Mouse (Mus musculus) heart, embryonic 15.5 days (tissue): Measurements from ENCODE around the gene Gm11562. TPM values are rescaled to one million over a fixed set of nuclear protein-coding genes. Genes with fewer than 3 reads are reported as not detected.
"Not testable (repeated sequence)": the region's sequence is repeated elsewhere in the genome, so short reads cannot be mapped to it uniquely, and the experiment has no call there.

Experiments used
- ATAC-seq: fragments of 200-750 bp; cut with Nextera tagmentation; replicated peaks from 2 replicates; pipeline ENCODE4 v1.8.0; 2017; ENCODE audit warnings: low read depth, moderate TSS enrichment; ENCODE audit not compliant: insufficient number of reproducible peaks, insufficient read depth, low FRiP score
- H3K27ac ChIP-seq: fragments of 300-500 bp; sonication (generic); 2 replicates; pipeline ENCODE4 v1.5.1; 2015; ENCODE audit warnings: mild to moderate bottlenecking, inconsistent platforms
- H3K27me3 ChIP-seq: fragments of 300-500 bp; sonication (generic); 2 replicates; pipeline ENCODE4 v1.6.1; 2015; ENCODE audit warnings: inconsistent platforms
- H3K36me3 ChIP-seq: fragments of 300-500 bp; sonication (generic); 2 replicates; pipeline ENCODE4 v1.6.1; 2015; ENCODE audit warnings: mild to moderate bottlenecking, inconsistent platforms
- H3K4me1 ChIP-seq: fragments of 300-500 bp; sonication (generic); replicated peaks from 2 replicates; pipeline ENCODE4 v1.6.1; 2015; ENCODE audit warnings: inconsistent platforms
- H3K4me2 ChIP-seq: fragments of 300-500 bp; sonication (generic); 2 replicates; pipeline ENCODE4 v1.6.1; 2015; ENCODE audit warnings: inconsistent platforms, mild to moderate bottlenecking, moderate library complexity
- H3K4me3 ChIP-seq: fragments of 300-500 bp; sonication (generic); 2 replicates; pipeline ENCODE4 v1.5.1; 2015; ENCODE audit warnings: mild to moderate bottlenecking, inconsistent platforms
- H3K9ac ChIP-seq: fragments of 300-500 bp; sonication (generic); 2 replicates; pipeline ENCODE4 v1.6.1; 2015; ENCODE audit warnings: mild to moderate bottlenecking, inconsistent platforms
- H3K9me3 ChIP-seq: fragments of 300-500 bp; sonication (generic); replicated peaks from 2 replicates; pipeline ENCODE4 v1.6.1; 2016; ENCODE audit warnings: inconsistent platforms
- WGBS: fragments of 180-500 bp; shearing (Covaris S2); methylation state at CpG from one replicate; pipeline ENCODE4 v1.1.7; 2015; ENCODE audit warnings: mixed read lengths; 5-methylcytosine and 5-hydroxymethylcytosine counted together
- polyA plus RNA-seq: library from polyadenylated mRNA; unstranded; fragments of >200 nt; fragmentation: Nextera tagmentation; extraction: Ambion mirVana; gene quantifications from 2 replicates; pipeline ENCODE4 v1.2.1, GENCODE M21; 2015

Gene Gm11562
- polyA plus RNA-seq, 1 experiment from 2014 or later = not detected

DNA sequence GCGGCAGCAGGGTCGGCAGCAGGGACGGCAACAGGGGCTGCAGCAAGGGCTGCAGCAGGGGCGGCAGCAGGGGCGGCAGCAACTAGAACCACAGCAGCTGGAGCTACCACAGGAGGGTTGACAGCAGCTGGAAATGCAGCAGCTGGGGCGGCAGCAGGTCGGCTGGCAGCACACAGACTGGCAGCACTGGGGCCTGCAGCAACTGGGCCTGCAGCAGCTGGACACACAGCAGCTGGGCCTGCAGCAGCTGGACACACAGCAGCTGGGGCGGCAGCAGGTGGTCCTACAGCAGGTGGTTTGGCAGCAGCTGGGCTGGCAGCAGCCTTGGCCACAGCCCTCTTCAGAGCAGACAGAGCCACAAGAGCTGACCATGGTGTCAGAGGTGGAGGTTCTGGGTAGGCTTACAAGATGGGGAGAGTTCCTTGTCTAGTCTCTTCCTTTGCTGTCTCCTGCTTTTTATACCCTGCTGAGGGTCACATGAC lies 14.5 kb upstream of the Gm11562 start, which contains the start of gene Krtap4-2:
Krtap4-2 (minus strand) TSS at position 432 of the 482 bp plus-strand sequence.
- Histone ChIP-seq H3K4me2 (no peak within 1 kb of the TSS), H3K27me3 (no peaks in the 10 kb centered on the region), H3K27ac (no peak within 1 kb of the TSS), H3K9ac (no peak within 1 kb of the TSS), H3K4me1 (no peaks in the 10 kb centered on the region), H3K36me3 (no peaks in the 10 kb centered on the region), H3K9me3 (no peaks in the 10 kb centered on the region), H3K4me3 (no peak within 1 kb of the TSS)
- ATAC-seq = no peak
- 32% methylated on average over 8 of the region's 8 CpGs for WGBS

DNA sequence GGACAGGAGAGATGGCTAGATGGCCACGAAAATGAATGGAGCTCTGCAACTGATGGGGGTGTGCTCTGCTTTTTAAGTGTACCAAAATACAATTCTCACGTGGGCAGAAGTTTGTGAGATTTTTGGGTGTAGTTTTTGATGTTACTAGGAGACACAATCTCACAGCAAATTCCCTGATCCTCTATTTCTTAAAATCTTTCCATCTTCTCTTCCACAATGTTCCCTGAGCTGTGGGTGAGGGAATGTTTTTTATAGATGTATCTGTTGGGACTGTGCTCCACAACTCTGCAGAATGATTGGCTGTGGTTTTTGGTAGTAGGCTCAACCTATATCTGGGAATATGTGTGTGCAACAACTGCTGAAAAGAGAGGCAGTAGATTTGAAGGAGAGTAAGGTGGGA lies 13.1 kb upstream of the Gm11562 start:
- H3K9ac ChIP-seq = no peak overlapping the region
- H3K27me3 ChIP-seq = no peaks in the 10 kb centered on the region
- H3K27ac ChIP-seq = no peak overlapping the region
- H3K4me3 ChIP-seq = no peak overlapping the region
- H3K4me1 ChIP-seq = no peaks in the 10 kb centered on the region
- ATAC-seq = no peak
- H3K9me3 ChIP-seq = no peaks in the 10 kb centered on the region
- H3K36me3 ChIP-seq = no peaks in the 10 kb centered on the region
- H3K4me2 ChIP-seq = no peak overlapping the region
- WGBS = 70% methylated on average over 2 of the region's 2 CpGs

DNA sequence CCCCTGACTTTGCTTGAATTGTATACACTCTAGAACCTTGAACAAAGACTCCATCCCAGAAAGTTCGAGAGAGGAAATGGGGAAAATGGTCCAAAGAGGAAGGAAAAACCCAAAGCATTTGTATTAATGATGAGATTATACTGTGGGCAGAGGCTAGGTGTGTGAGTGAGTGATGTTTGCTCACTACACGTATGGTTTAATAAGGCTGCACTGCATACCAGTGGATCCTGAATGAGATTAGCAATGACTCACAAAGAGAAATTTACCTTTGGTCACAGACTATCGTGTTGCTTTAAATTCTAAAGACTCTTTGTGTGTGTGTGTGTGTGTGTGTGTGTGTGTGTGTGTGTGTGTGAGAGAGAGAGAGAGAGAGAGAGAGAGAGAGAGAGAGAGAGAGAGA lies 10.7 kb upstream of the Gm11562 start:
- 68% methylated on average over 3 of the region's 3 CpGs for WGBS
- H3K36me3 ChIP-seq = no peaks in the 10 kb centered on the region
- no peaks in the 10 kb centered on the region for H3K4me1 ChIP-seq
- H3K4me3 ChIP-seq = no peak overlapping the region
- no peak overlapping the region for H3K4me2 ChIP-seq
- no peaks in the 10 kb centered on the region for H3K27me3 ChIP-seq
- no peak overlapping the region for H3K9ac ChIP-seq
- H3K9me3 ChIP-seq = no peaks in the 10 kb centered on the region
- no peak overlapping the region for H3K27ac ChIP-seq
- no peak for ATAC-seq

DNA sequence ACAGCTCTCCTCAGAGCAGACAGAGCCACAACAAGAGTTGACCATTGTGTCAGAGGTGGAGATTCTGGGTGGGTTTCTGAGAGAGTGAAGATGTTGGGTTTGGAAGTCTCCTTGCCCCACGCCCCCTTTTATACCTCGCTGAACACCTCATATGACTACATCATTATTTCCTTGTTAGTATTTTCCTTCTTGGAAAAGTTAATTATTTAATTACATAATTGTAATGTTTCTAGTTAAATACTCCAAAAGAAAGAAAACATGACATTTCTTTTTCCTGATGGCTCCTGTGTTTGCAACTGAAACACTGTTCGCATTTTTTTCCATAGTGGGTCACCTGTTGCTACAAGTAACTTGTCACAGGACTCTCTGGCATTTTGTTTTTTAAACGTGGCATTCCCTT lies 7.9 kb upstream of the Gm11562 start, which contains the start of gene Krtap4-1:
Krtap4-1 (minus strand) TSS at position 101 of the 400 bp plus-strand sequence.
- H3K4me3 ChIP-seq = no peak within 1 kb of the TSS
- no peaks in the 10 kb centered on the region for H3K4me1 ChIP-seq
- no peaks in the 10 kb centered on the region for H3K27me3 ChIP-seq
- no peaks in the 10 kb centered on the region for H3K36me3 ChIP-seq
- WGBS = 79% methylated on average over 4 of the region's 4 CpGs
- no peak for ATAC-seq
- no peaks in the 10 kb centered on the region for H3K9me3 ChIP-seq
- no peak within 1 kb of the TSS for H3K9ac ChIP-seq
- H3K27ac ChIP-seq = no peak within 1 kb of the TSS
- no peak within 1 kb of the TSS for H3K4me2 ChIP-seq

DNA sequence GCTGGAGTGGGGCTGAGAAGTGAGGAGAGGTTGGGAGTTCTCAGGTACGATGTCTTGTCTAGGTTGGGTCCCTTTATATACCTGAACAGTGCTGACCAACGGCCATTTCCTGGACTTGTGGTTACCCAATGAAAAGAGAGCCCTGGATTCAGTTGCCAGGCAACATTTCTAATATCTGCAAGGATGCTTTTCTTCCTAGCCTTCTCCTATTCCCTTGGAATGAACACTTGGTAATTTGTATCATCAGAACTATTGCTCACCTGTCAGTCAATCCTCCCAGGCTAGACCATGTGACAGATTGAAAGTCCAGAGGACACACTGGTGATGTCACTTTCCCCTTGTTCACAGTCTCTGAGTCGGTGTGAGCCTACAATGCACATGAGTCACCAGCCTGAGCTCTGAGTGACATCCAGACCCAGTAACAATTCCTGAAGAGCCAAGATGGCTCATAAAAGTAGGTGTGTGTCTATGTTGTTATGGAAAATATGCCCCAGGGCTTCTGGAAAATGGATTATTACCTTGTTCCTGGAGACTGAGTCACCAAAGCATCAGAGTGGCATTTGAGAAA lies 5.4 kb downstream of the Gm11562 start, which contains the start of gene Krtap2-4:
Krtap2-4 (minus strand) TSS at position 51 of the 568 bp plus-strand sequence.
- no peak within 1 kb of the TSS for H3K9ac ChIP-seq

DNA sequence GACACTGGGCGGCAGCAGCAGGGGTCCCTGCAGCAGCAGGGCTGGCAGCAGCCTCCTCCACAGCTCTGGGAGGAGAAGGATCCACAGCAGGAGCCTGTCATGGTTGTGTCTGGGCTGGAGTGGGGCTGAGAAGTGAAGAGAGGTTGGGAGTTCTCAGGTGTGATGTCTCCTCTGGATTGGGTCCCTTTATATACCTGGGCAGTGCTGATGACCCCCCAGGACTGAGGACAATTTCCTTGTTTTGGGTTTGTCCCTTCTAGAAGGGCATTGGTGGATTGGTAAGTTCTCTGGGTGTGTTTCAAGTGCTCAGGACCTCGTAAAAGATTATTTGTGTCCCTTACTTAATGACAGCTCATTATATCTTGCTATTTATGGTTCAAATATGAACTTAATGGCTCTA lies 10.1 kb downstream of the Gm11562 start, which contains the start of gene Gm11937:
Gm11937 (minus strand) TSS at position 101 of the 400 bp plus-strand sequence.
- ATAC-seq, H3K9me3 ChIP-seq, H3K4me1 ChIP-seq, H3K27me3 ChIP-seq, H3K4me2 ChIP-seq, H3K27ac ChIP-seq, H3K9ac ChIP-seq, H3K36me3 ChIP-seq, H3K4me3 ChIP-seq: not testable (repeated sequence)
- 76% methylated on average over 1 of the region's 2 CpGs for WGBS

More for the DNA sequence above, 5.4 kb downstream of the Gm11562 start, which contains the start of gene Krtap2-4:
- Histone ChIP-seq H3K27ac (no peak within 1 kb of the TSS), H3K9me3 (no peaks in the 10 kb centered on the region), H3K4me1 (no peaks in the 10 kb centered on the region), H3K36me3 (no peaks in the 10 kb centered on the region), H3K27me3 (no peaks in the 10 kb centered on the region), H3K4me3 (no peak within 1 kb of the TSS), H3K4me2 (no peak within 1 kb of the TSS)
- 60% methylated on average over 3 of the region's 3 CpGs for WGBS
- ATAC-seq = no peak

DNA sequence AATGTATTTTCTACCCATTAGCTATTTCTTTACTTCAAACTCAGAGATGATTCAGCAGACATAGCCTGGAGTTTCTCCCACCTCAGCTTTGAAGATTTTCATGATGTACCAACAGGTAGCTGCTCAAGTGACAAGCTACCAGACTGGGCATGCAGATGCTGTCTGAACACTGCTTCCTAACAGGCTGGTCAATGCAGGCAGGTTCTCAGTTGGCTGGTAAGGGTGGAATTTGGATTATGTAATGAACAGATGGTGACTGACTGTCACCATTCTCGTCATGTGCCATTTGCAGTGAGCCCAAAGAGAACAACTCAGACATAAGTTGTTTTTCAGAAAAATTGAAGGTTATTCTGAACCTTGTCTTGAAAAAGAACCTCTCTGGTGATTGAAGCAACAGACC lies 11.1 kb downstream of the Gm11562 start:
- Histone ChIP-seq H3K27ac (no peak overlapping the region), H3K27me3 (no peaks in the 10 kb centered on the region), H3K36me3 (no peaks in the 10 kb centered on the region), H3K9ac (no peak overlapping the region), H3K4me2 (no peak overlapping the region), H3K4me1 (no peaks in the 10 kb centered on the region), H3K9me3 (no peaks in the 10 kb centered on the region), H3K4me3 (no peak overlapping the region)
- 52% methylated on average over 1 of the region's 1 CpGs for WGBS
- no peak for ATAC-seq

DNA sequence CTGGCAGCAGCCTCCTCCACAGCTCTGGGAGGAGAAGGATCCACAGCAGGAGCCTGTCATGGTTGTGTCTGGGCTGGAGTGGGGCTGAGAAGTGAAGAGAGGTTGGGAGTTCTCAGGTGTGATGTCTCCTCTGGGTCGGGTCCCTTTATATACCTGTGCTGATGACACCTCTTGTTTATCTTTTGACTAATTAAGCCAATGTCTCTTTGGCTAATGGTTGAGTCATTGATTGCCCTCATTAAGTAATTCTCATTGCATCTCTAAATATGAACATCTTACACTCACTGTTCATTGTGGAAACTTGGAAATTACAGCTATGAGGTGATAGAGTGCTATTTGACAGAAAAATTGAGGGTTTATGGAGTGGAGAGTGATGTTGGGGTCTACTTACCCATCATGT lies 17.0 kb downstream of the Gm11562 start, which contains the start of gene Gm11938:
Gm11938 (minus strand) TSS at position 101 of the 400 bp plus-strand sequence.
- not testable (repeated sequence) for H3K4me2 ChIP-seq, H3K27ac ChIP-seq, H3K9ac ChIP-seq, H3K4me3 ChIP-seq, H3K4me1 ChIP-seq, ATAC-seq, H3K27me3 ChIP-seq, H3K9me3 ChIP-seq, H3K36me3 ChIP-seq
- 40% methylated on average over 1 of the region's 1 CpGs for WGBS

DNA sequence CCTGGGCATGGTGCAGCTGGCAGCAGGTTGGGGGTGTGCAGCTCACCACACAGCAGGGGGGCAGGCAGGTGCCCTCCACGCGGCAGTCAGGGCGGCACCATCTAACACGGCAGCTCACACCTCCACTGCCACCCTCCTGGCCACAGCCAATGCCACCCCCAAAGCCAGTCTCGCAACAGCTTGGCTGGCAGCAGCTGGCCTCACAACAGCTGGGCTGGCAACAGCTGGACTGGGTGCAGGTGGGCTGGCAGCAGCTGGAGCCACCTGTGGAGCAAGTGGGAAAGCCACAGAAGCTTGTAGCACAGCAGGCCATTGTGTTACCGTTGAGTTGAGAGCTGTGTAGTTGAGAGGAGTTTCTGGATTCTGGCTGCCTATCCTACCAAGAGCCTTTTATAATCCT lies 22.5 kb downstream of the Gm11562 start, which contains the start of gene Krtap9-3:
Krtap9-3 (minus strand) TSS at position 364 of the 400 bp plus-strand sequence.
- H3K36me3 ChIP-seq, H3K4me3 ChIP-seq: not testable (repeated sequence)
- 81% methylated on average over 6 of the region's 6 CpGs for WGBS

DNA sequence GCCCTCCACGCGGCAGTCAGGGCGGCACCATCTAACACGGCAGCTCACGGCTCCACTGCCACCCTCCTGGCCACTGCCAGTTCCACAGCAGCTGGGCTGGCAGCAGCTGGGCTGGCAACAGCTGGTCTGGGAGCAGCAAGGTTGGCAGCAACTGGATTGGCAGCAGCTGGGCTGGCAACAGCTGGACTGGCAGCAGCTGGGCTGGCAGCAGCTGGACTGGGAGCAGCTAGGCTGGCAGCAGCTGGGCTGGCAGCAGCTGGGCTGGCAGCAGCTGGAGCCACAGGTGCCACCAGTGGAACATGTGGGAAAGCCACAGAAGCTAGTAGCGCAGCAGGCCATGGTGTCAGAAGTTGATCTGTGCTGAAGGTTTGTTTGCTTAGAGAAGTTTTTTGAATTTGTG lies 29.3 kb downstream of the Gm11562 start, which contains the start of gene Krtap1-3:
Krtap1-3 (minus strand) TSS at position 359 of the 400 bp plus-strand sequence.
- H3K36me3 ChIP-seq = no peaks in the 10 kb centered on the region
- H3K27ac ChIP-seq = no peak within 1 kb of the TSS
- no peak within 1 kb of the TSS for H3K9ac ChIP-seq
- H3K4me1 ChIP-seq = no peaks in the 10 kb centered on the region
- ATAC-seq = no peak
- no peak within 1 kb of the TSS for H3K4me3 ChIP-seq
- 74% methylated on average over 6 of the region's 6 CpGs for WGBS
- no peak within 1 kb of the TSS for H3K4me2 ChIP-seq
- no peaks in the 10 kb centered on the region for H3K9me3 ChIP-seq
- 0 out of 2 replicates have a peak, but pooled peaks cover 3% of the 10 kb centered on the region for H3K27me3 ChIP-seq

More for the DNA sequence above, 22.5 kb downstream of the Gm11562 start, which contains the start of gene Krtap9-3:
- H3K4me1 ChIP-seq, H3K4me2 ChIP-seq, H3K27me3 ChIP-seq, H3K27ac ChIP-seq, H3K9me3 ChIP-seq, ATAC-seq, H3K9ac ChIP-seq: not testable (repeated sequence)

DNA sequence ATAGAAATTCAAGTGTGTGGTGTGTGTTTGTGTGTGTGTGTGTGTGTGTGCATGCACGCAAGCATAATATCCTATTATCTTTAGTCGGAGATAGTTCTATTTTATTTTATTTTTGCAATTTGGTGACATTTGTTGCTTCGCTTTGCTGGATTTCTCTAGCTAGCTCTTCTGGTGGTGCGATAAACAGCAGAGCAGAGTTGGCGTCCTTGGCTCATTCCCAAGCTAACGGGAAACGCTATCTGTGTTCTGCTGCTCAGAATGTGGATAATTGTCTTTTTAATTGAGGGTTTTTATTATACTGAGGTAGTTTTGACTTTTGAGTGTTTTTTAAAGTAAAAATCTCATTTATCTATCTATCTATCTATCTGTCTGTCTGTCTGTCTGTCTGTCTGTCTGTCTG lies 35.1 kb downstream of the Gm11562 start:
- no peaks in the 10 kb centered on the region for H3K36me3 ChIP-seq
- no peak overlapping the region for H3K4me2 ChIP-seq
- H3K4me3 ChIP-seq = no peak overlapping the region
- H3K9ac ChIP-seq = no peak overlapping the region
- ATAC-seq = no peak
- H3K4me1 ChIP-seq = no peaks in the 10 kb centered on the region
- no peaks in the 10 kb centered on the region for H3K9me3 ChIP-seq
- H3K27ac ChIP-seq = no peak overlapping the region
- WGBS = 73% methylated on average over 7 of the region's 7 CpGs
- no peaks in the 10 kb centered on the region for H3K27me3 ChIP-seq

DNA sequence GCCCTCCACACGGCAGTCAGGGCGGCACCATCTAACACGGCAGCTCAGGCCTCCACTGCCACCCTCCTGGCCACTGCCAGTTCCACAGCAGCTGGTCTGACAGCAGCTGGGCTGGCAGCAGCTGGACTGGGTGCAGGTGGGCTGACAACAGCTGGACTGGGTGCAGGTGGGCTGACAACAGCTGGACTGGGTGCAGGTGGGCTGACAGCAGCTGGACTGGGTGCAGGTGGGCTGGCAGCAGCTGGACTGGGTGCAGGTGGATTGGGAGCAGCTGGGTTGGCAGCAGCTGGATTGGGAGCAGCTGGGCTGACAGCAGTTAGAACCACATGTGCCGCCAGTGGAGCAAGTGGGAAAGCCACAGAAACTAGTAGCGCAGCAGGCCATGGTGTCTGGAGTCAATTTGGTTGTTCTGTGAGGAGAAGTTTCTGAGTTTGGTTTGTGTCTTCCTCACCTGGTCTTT lies 37.0 kb downstream of the Gm11562 start, which contains the start of gene Krtap1-4:
Krtap1-4 (minus strand) TSS at position 410 of the 460 bp plus-strand sequence.
- no peak within 1 kb of the TSS for H3K4me3 ChIP-seq

More for the DNA sequence above, 37.0 kb downstream of the Gm11562 start, which contains the start of gene Krtap1-4:
- WGBS = 81% methylated on average over 5 of the region's 5 CpGs
- no peak within 1 kb of the TSS for H3K4me2 ChIP-seq
- no peak within 1 kb of the TSS for H3K9ac ChIP-seq
- H3K9me3 ChIP-seq = no peaks in the 10 kb centered on the region
- no peaks in the 10 kb centered on the region for H3K27me3 ChIP-seq
- H3K36me3 ChIP-seq = no peaks in the 10 kb centered on the region
- ATAC-seq = no peak
- H3K27ac ChIP-seq = no peak within 1 kb of the TSS
- no peaks in the 10 kb centered on the region for H3K4me1 ChIP-seq
